Mouse (Mus musculus): ENCODE results near the gene Stk10. TPM values are rescaled to one million over a fixed set of nuclear protein-coding genes. Genes with fewer than 3 reads are reported as not detected.

The Stk10 gene
- polyA plus RNA-seq, 1 experiment from 2014 or later, result 3.0 TPM

DNA sequence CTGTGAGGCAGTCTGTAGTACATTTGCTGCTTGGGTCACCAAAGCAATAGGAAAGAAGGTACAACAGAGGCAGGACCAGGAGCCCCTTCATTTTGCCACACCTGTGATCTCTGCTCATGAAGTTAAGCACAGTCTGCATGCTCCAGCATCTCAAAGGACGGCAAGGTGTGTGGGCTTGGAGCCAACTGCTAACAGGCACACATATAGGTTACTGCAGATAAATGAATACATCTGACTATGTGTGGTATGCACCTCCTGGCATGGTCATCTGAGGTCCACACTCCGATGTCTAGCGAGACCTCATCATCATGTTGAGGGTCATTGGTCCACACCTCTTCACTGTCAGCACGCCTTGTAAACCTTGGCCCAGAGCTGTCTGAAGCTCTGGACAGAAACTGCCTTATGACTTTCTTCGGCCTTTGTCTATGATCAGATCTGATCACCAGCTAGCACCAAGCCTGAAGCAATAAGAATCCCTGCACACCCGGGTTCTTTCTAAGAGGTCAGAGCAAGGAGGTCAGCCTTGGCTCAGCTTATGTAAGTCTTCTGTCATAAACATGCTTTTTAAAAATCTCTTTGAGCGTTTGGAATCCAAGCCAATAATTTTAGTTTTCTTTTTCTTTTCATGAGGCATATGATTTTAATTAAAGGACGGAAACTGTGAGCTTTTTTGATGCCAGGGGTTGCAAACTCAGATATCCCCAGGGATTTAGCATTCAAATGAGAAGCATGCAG lies 105.6 kb downstream of the Stk10 start:
- Histone ChIP-seq H3K36me3 (replicated peaks) (no peaks in the 10 kb centered on the region), H3K27ac (replicated peaks) (no peak overlapping the region), H3K27me3 (replicated peaks; ENCODE audit: low read depth, poor library complexity, severe bottlenecking) (no peaks in the 10 kb centered on the region), H3K9me3 (no peaks in the 10 kb centered on the region), H3K4me1 (peaks cover 27% of the 10 kb centered on the region), H3K4me3 (no peak overlapping the region)
- WGBS, result 66% methylated on average over 8 of the region's 8 CpGs
- no peak for DNase-seq (ENCODE audit: low spot score)

DNA sequence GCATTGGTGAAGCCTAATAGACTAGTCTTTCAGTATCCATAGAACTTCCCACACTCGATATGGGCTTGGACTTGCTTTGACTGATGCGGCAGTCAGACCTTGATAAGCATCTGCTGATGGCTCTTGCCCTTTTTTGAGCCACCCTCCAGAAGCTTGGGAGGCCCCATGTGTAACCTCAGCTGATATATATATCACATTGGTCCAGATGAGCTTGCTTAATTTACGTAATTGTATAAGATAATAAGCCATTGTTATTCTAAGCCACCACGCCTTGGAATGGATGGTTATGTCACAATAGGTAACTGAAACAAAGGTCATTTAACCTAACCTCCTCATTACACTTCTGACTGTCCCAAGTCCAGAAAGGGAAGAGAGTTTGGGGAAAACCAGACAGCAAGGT lies 107.5 kb downstream of the Stk10 start:
- no peaks in the 10 kb centered on the region for H3K9me3 ChIP-seq
- DNase-seq (ENCODE audit: low spot score), result no peak
- no peak overlapping the region for H3K27ac ChIP-seq (replicated peaks)
- H3K27me3 ChIP-seq (replicated peaks; ENCODE audit: low read depth, poor library complexity, severe bottlenecking), result no peaks in the 10 kb centered on the region
- H3K4me3 ChIP-seq, result no peak overlapping the region
- 94% methylated on average over 4 of the region's 4 CpGs for WGBS
- no peaks in the 10 kb centered on the region for H3K36me3 ChIP-seq (replicated peaks)
- peaks cover 33% of the 10 kb centered on the region for H3K4me1 ChIP-seq

DNA sequence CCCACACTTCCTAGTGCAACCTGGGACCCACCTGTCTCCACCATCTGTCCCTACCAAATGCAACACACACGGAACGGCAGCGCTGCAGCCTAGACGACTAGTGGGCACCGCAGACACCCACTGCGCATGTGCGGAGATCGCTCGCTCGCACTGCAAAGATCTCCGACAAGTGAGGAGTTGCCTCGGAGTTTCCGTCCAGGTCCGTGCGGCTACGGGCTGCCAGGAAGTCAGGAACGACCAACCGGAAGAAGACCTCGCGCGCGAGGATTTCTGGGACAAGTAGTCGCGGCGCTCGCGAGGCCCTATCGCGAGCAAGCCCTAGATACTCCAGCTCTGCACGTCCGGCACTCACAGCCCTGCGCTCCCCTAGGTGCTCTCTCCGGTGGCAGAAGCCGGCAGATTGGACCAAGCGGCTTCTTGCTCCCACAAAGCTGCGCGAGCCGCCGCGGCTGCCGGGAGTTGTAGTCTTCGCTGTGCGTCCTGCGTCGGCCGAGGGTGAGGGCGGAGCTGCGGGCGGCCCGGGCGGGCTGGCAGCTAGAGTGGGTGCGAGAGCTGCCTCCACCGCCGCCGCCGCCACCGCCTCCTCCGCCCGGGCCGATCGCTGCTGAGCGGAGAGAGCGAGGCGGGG lies 109.3 kb downstream of the Stk10 start, which contains the start of gene Fbxw11:
Gene Fbxw11, plus strand, starts transcription at position 476 of the 628 bp plus-strand sequence.
- Histone ChIP-seq H3K27me3 (replicated peaks; ENCODE audit: low read depth, poor library complexity, severe bottlenecking) (no peaks in the 10 kb centered on the region), H3K9me3 (no peaks in the 10 kb centered on the region), H3K4me3 (peak within 1 kb of the TSS; percentile 100), H3K4me1 (peaks cover 33% of the 10 kb centered on the region), H3K27ac (replicated peaks) (peak within 1 kb of the TSS; percentile 98), H3K36me3 (replicated peaks) (no peaks in the 10 kb centered on the region)
- peak; percentile 97 for DNase-seq (ENCODE audit: low spot score)
- under 1% methylated on average over 64 of the region's 64 CpGs for WGBS

DNA sequence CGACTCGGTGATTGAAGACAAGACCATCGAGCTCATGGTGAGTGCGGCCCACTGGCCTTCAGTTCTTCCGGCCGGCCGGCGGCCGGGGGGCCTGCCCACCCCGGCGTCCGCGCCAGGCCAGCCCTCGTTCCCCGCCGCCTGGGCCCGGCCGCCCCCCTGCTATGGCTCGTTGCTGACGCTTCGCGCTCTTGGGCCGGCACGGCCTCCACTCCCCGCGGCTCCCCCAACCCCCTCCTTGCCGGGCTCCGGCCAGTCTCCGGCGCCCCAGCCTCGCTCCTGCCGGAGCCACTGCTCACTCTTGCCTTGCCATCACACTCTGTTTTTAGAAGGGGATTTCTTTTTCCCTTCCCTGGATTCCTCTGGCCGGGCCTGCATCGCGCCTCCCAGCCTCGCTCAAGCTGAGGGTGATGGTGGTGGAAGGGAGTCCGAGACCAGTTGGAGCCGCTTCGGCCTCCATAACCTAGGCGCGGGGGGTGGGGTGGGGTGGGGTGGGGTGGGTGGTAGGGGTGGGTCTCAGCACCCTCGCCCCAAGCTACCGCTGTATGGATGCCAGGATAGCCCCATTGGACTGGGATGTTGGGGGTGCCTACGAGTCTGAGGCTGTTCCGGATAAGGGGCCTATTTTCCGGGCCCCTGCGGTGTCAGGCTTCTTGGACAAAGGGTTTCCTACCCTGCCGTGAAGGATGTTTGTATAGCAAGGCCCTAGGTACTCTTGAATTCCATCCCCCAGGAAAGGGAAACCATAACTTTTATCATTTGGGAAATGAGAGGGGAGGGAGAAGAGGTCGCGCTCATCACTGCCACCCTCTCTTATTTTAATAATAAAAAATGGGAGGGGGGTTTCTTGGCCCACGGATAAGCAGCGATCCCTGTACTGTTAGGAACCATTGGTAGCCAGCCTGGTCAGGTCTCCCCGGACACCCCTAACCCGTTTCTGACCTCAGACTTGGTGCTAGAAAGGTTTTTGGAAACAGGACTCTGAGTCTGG lies 110.1 kb downstream of the Stk10 start:
- no peaks in the 10 kb centered on the region for H3K9me3 ChIP-seq
- H3K4me1 ChIP-seq, result peaks cover 33% of the 10 kb centered on the region
- peak overlapping the region; percentile 100 for H3K4me3 ChIP-seq
- H3K27ac ChIP-seq (replicated peaks), result peak overlapping the region; percentile 98
- no peak for DNase-seq (ENCODE audit: low spot score)
- WGBS, result under 1% methylated on average over 54 of the region's 54 CpGs
- no peaks in the 10 kb centered on the region for H3K27me3 ChIP-seq (replicated peaks; ENCODE audit: low read depth, poor library complexity, severe bottlenecking)
- H3K36me3 ChIP-seq (replicated peaks), result no peaks in the 10 kb centered on the region

DNA sequence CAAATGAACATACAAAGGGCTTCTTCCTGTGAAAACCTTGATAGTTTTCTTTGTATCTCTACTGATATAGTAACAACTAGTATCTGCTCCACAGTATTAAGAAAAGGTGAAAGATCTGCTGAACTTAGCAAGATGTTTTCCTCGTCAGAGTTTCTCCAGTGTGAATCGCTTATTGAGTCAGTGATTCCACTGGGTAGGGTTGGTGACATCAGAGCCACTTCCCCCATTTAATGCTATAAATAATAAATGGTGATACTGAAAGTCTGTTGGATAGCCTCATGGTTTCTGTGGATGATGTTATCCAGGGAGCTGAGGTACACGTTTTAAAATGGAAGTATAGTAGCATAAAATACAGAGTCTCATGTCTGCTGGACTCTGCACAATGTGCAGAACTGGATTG lies 110.9 kb downstream of the Stk10 start:
- peak overlapping the region; percentile 100 for H3K4me3 ChIP-seq
- peaks cover 25% of the 10 kb centered on the region for H3K4me1 ChIP-seq
- WGBS, result 55% methylated on average over 3 of the region's 3 CpGs
- no peak for DNase-seq (ENCODE audit: low spot score)
- H3K36me3 ChIP-seq (replicated peaks), result no peaks in the 10 kb centered on the region
- peak overlapping the region; percentile 98 for H3K27ac ChIP-seq (replicated peaks)
- H3K27me3 ChIP-seq (replicated peaks; ENCODE audit: low read depth, poor library complexity, severe bottlenecking), result no peaks in the 10 kb centered on the region
- H3K9me3 ChIP-seq, result no peaks in the 10 kb centered on the region

DNA sequence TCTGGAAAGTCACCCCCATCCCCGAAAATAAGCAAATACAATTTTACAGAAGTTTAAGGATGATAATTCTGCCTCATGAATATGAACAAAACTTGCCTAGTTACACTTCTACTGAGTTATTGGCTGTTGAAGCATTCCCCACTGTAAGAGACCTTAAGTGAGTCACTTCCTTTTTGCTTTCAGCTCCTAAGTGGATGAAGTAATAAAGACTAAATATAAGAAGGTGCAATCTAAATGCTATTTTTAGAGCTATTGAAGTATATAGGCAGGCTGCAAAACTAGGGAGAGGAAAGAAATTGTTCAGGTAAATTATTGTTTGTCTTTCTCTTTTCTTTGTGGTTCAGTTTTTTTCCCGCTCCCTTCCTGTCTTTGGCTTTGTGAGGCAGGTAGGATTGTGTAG lies 114.2 kb downstream of the Stk10 start:
- H3K4me1 ChIP-seq, result peaks cover 8% of the 10 kb centered on the region
- no peaks in the 10 kb centered on the region for H3K9me3 ChIP-seq
- H3K36me3 ChIP-seq (replicated peaks), result no peaks in the 10 kb centered on the region
- H3K27me3 ChIP-seq (replicated peaks; ENCODE audit: low read depth, poor library complexity, severe bottlenecking), result no peaks in the 10 kb centered on the region
- WGBS, result 84% methylated on average over 2 of the region's 2 CpGs
- H3K27ac ChIP-seq (replicated peaks), result no peak overlapping the region
- H3K4me3 ChIP-seq, result no peak overlapping the region
- DNase-seq (ENCODE audit: low spot score), result no peak

DNA sequence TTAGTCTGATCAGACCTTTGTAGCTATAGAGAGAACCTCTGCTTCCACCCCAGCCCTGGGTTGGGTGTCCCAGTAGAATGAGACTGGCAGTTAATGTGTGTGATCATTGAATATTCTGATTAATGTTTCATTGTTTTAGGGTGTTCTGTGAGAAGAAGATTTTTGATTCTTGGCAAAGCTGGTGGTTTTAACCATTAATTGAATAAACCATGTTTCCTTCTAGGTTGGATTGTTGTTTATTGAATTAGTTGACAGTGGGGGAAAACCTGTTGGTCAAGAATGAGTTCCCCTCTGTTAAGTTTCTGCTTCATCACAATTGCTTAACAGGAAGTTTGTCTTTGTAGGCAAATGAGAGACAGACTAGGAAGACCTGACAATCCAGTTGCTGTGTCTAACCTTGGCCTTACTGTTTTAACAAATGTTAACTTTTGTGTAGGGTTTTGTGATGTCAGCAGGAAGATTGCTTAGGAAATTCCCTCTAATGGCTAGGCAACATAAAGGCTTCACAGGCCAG lies 117.2 kb downstream of the Stk10 start:
- DNase-seq (ENCODE audit: low spot score), result no peak
- Histone ChIP-seq H3K4me1 (no peaks in the 10 kb centered on the region), H3K27me3 (replicated peaks; ENCODE audit: low read depth, poor library complexity, severe bottlenecking) (no peaks in the 10 kb centered on the region), H3K4me3 (no peak overlapping the region), H3K9me3 (no peaks in the 10 kb centered on the region), H3K27ac (replicated peaks) (no peak overlapping the region), H3K36me3 (replicated peaks) (peaks cover 19% of the 10 kb centered on the region)

DNA sequence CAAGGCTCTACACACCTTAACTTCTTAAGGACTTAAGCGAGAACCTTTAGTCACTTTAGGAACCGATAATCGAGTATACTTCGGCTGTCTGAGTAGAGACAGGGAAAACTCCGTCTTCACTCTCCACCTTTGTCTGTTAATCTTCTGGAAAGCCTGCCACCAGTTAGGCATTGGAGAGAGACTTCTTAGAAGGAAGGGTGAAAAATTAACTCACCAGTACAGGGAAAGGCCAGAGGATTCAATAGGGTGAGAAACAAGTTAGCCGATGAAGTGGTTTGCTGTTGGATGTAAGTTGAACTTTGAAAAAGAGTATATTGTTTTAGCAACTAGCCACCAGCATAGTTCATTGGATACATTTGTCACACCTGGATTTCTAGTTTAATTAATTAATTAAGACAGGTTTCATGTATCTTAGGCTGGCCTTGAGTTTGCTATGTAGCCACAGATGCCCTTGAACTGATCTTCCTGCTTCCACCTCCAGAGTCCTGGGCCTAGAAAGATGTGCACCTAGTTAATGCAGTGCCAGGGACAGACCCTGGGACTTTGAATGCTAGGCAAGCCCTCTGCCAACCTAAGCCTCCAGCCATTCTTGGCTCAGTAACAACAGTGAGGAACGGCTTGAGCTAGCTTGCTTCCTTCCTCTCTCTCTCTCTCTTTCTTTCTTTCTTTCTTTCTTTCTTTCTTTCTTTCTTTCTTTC lies 117.9 kb downstream of the Stk10 start:
- Histone ChIP-seq H3K36me3 (replicated peaks) (peaks cover 19% of the 10 kb centered on the region), H3K27ac (replicated peaks) (no peak overlapping the region), H3K27me3 (replicated peaks; ENCODE audit: low read depth, poor library complexity, severe bottlenecking) (no peaks in the 10 kb centered on the region), H3K4me1 (no peaks in the 10 kb centered on the region), H3K9me3 (no peaks in the 10 kb centered on the region), H3K4me3 (no peak overlapping the region)
- DNase-seq (ENCODE audit: low spot score), result no peak
- 88% methylated on average over 7 of the region's 7 CpGs for WGBS

DNA sequence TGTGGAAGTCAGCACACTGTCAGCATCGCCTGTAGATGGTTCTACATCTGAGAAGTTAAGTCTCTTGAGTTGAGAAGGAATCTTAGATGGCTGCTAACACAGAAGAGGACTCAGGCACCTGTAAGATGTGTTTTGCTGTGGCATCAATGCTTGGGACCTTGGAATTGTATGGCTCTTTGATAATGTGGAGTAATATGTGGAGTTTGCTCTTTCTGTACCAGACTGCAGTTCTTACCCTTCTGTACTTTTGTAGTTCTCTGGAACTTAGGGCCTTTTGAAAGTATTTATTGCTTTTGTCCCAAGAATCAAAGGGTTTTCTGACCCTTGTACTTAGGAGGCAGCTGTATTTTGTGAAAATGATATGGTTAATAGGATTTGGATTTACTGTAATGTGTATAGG lies 118.6 kb downstream of the Stk10 start:
- H3K27ac ChIP-seq (replicated peaks), result no peak overlapping the region
- H3K4me1 ChIP-seq, result no peaks in the 10 kb centered on the region
- no peak overlapping the region for H3K4me3 ChIP-seq
- no peaks in the 10 kb centered on the region for H3K9me3 ChIP-seq
- H3K27me3 ChIP-seq (replicated peaks; ENCODE audit: low read depth, poor library complexity, severe bottlenecking), result no peaks in the 10 kb centered on the region
- 89% methylated on average over 1 of the region's 1 CpGs for WGBS
- peaks cover 19% of the 10 kb centered on the region for H3K36me3 ChIP-seq (replicated peaks)
- DNase-seq (ENCODE audit: low spot score), result no peak

DNA sequence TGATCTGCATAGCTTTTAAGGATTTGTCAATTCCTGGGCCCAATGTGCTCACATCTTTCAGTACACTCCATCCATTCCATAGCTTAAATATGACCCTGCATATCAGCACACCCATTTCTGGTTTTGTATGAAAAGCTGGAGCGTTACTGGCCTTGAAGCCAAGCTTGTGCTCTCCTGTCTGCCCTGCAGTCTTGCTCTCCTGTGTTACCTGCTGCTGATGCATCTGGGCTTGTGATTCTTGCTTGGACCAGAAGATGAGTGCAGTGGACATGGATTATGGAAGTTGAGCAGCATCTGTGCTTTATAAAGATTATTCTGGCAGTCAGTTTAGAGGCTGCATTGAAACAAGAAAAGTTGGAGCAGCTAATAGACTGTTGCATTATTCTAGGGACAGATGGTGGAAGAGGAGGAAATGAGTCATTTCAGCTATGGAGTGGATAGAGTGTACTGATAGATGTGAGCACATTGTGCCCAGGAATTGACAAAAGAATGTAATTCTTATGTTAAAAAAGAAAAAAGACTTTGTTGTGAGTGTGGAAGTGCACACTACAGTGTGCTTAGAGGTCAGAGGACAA lies 129.1 kb downstream of the Stk10 start:
- no peak overlapping the region for H3K27ac ChIP-seq (replicated peaks)
- peaks cover 5% of the 10 kb centered on the region for H3K4me1 ChIP-seq
- no peak overlapping the region for H3K4me3 ChIP-seq
- WGBS, result 94% methylated on average over 1 of the region's 1 CpGs
- no peaks in the 10 kb centered on the region for H3K27me3 ChIP-seq (replicated peaks; ENCODE audit: low read depth, poor library complexity, severe bottlenecking)
- H3K9me3 ChIP-seq, result no peaks in the 10 kb centered on the region
- peaks cover 14% of the 10 kb centered on the region; the same call in 1 of the 2 replicates for H3K36me3 ChIP-seq (replicated peaks)
- no peak for DNase-seq (ENCODE audit: low spot score)

DNA sequence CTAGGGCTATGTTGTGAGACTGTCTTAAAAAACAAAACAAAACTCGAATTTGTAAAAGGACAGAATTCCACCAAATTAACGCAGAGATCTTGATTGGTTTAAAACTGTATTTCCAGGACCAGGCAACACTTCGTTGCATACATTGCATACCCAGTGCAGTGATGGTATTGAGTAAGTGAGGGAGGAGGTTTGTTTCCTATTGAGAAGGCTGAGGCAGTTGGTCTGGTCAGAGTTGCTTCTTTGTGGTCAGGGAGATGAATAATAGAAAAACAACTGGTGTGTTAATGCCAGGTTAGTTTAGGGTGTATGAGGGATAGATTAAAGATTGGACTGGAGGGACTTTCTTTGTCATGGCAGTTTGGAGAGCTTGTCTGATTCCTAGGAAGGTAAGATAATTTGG lies 132.5 kb downstream of the Stk10 start:
- Histone ChIP-seq H3K36me3 (replicated peaks) (peaks cover 13% of the 10 kb centered on the region; the same call in 1 of the 2 replicates), H3K9me3 (no peaks in the 10 kb centered on the region), H3K27ac (replicated peaks) (no peak overlapping the region), H3K4me1 (peaks cover 14% of the 10 kb centered on the region), H3K27me3 (replicated peaks; ENCODE audit: low read depth, poor library complexity, severe bottlenecking) (no peaks in the 10 kb centered on the region), H3K4me3 (no peak overlapping the region)
- 89% methylated on average over 3 of the region's 3 CpGs for WGBS
- DNase-seq (ENCODE audit: low spot score), result no peak

All from embryonic facial prominence, embryonic 10.5 days (tissue).